Mouse (Mus musculus) midbrain, postnatal 0 days (tissue): ENCODE data around the gene Rin1. TPM values are rescaled to one million over a fixed set of nuclear protein-coding genes. Genes with fewer than 3 reads are reported as not detected.

Source experiments
- ATAC-seq: fragments of 200-750 bp; cut with Nextera tagmentation; 2 replicates; pipeline ENCODE4 v1.8.0; 2017; ENCODE audit warnings: moderate number of reproducible peaks, mild to moderate bottlenecking, moderate TSS enrichment, moderate library complexity; ENCODE audit not compliant: low FRiP score
- DNase-seq: peaks from one replicate; pipeline ENCODE4 v3.0.0-alpha.2; 2015; ENCODE audit warnings: low spot score
- H3K27ac ChIP-seq: fragments of 300-500 bp; sonication (generic); 2 replicates; pipeline ENCODE4 v1.5.1; 2014; ENCODE audit warnings: low read depth, mild to moderate bottlenecking, low read length, mixed read lengths
- H3K27me3 ChIP-seq: fragments of 300-500 bp; sonication (generic); 2 replicates; pipeline ENCODE4 v1.6.1; 2014; ENCODE audit warnings: low read length, control low read depth, mixed read lengths; ENCODE audit not compliant: insufficient read depth
- H3K36me3 ChIP-seq: fragments of 300-500 bp; sonication (generic); 2 replicates; pipeline ENCODE4 v1.6.1; 2014; ENCODE audit warnings: low read length, control low read depth, mixed read lengths; ENCODE audit not compliant: insufficient read depth
- H3K4me1 ChIP-seq: fragments of 300-500 bp; sonication (generic); 2 replicates; pipeline ENCODE4 v1.6.1; 2014; ENCODE audit warnings: mild to moderate bottlenecking, control low read depth, antibody characterized with exemption, low read length, mixed read lengths; ENCODE audit not compliant: insufficient read depth
- H3K4me2 ChIP-seq: fragments of 300-500 bp; sonication (generic); 2 replicates; pipeline ENCODE4 v1.6.1; 2014; ENCODE audit warnings: low read depth, mild to moderate bottlenecking, low read length, mixed read lengths; ENCODE audit not compliant: poor library complexity, severe bottlenecking
- H3K4me3 ChIP-seq: fragments of 300-500 bp; sonication (generic); 2 replicates; pipeline ENCODE4 v1.5.1; 2014; ENCODE audit warnings: low read depth, mild to moderate bottlenecking, low read length, moderate library complexity
- H3K9ac ChIP-seq: fragments of 300-500 bp; sonication (generic); replicated peaks from 2 replicates; pipeline ENCODE4 v1.6.1; 2014; ENCODE audit warnings: mild to moderate bottlenecking, low read length, moderate library complexity, mixed read lengths; ENCODE audit not compliant: poor library complexity, severe bottlenecking
- H3K9me3 ChIP-seq: fragments of 300-500 bp; sonication (generic); 2 replicates; pipeline ENCODE4 v1.6.1; 2016; ENCODE audit warnings: low read length, control low read depth
- CTCF ChIP-seq: IDR thresholded peaks from 2 replicates; pipeline ENCODE4 v1.5.1; 2016; ENCODE audit warnings: antibody characterized with exemption, mild to moderate bottlenecking
- WGBS: fragments of 180-500 bp; shearing (Covaris S2); extraction: QIAGEN DNeasy Blood & Tissue Kit; methylation state at CpG from one replicate; pipeline ENCODE4 v1.1.7; 2014; 5-methylcytosine and 5-hydroxymethylcytosine counted together
- polyA plus RNA-seq: library from polyadenylated mRNA; unstranded; fragments of >200 nt; fragmentation: Nextera tagmentation; extraction: Ambion mirVana; gene quantifications from 2 replicates; pipeline ENCODE4 v1.2.1, GENCODE M21; 2015
- total RNA-seq: library from RNA; depleted of rRNA; stranded (reverse); fragments of >200 nt; gene quantifications from 2 replicates; pipeline ENCODE4 v1.2.3, GENCODE M21; 2014

Rin1 gene
- total and polyA plus RNA-seq, 2 experiments from 2014 or later: 0.96 to 4.3 TPM

DNA sequence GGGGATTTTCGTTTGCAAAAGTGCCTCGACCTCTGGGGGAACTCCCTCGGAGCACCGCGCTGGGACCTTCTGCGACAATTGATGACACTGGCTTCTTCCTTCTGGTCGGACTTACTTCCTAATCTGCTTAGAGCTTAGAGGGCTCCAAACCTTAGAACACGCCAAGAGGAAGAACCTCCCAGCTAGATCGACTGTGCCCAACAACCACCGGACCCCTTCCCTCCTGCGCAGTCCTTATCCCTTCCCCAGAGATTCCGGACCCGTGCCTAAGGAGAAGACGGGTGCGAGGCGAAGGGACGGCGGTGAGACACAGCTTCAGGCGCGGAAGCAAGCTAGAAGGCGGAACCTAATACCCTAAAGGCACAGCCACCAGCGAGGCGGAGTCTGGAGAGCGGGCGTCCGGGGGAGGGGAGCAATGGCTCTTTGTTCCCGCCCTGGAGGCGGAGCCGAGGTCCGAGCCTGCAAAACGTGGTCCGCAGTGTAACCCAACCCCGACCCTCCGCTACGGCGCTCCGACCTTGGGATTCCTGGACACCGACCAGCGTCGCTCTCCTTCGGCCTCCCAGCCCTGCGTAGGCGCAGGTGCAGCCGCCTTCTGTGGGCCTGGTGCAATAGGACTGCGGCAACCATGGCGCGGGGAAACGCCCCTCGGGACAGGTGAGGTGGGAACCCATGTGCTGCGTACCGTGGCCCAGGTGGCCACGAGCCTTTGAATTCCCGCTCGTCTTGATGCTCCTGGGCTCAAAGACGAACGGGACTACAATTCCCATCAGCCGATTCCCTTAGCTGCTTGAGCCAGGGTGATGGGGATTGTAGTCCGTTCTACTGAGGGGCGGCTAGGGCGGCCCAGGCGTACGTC, 26.4 kb upstream of the Rin1 start, which contains the start of gene Slc29a2:
Gene Slc29a2 (plus strand): TSS at position 240 of the 859 bp plus-strand sequence.
- Histone ChIP-seq H3K9me3 (no peaks in the 10 kb centered on the region), H3K9ac (peak within 1 kb of the TSS; percentile 85), H3K4me2 (peak within 1 kb of the TSS; percentile 76), H3K4me1 (no peaks in the 10 kb centered on the region), H3K36me3 (peaks cover 12% of the 10 kb centered on the region), H3K27ac (peak within 1 kb of the TSS; percentile 90), H3K4me3 (peak within 1 kb of the TSS; percentile 72), H3K27me3 (no peaks in the 10 kb centered on the region)
- WGBS: under 1% methylated on average over 61 of the region's 62 CpGs
- DNase-seq (peak; percentile 95), ATAC-seq (peak; percentile 93)
- TF ChIP-seq CTCF: no peak

DNA sequence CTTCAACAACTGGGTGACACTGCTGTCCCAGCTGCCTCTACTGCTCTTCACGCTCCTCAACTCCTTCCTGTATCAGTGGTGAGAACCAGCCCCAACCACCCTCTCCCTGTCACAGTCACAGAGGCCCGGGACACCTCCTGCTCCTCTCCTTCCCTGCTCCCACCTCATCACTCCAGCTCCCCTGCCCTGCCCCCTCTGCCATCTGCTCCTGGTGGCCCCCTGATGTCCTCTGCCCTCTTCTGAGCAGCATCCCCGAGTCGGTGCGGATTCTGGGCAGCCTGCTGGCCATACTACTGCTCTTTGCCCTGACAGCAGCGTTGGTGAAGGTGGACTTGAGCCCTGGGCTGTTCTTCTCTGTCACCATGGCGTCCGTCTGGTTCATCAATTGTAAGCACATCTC, 24.2 kb upstream of the Rin1 start:
- no peak for ATAC-seq
- no peak overlapping the region for H3K4me3 ChIP-seq
- H3K36me3 ChIP-seq: peaks cover 30% of the 10 kb centered on the region
- no peak overlapping the region for H3K27ac ChIP-seq
- H3K4me1 ChIP-seq: no peaks in the 10 kb centered on the region
- WGBS: 90% methylated on average over 8 of the region's 8 CpGs
- TF ChIP-seq CTCF: no peak
- DNase-seq: no peak
- H3K9ac ChIP-seq: no peak overlapping the region
- no peaks in the 10 kb centered on the region for H3K27me3 ChIP-seq
- no peak overlapping the region for H3K4me2 ChIP-seq
- H3K9me3 ChIP-seq: no peaks in the 10 kb centered on the region

DNA sequence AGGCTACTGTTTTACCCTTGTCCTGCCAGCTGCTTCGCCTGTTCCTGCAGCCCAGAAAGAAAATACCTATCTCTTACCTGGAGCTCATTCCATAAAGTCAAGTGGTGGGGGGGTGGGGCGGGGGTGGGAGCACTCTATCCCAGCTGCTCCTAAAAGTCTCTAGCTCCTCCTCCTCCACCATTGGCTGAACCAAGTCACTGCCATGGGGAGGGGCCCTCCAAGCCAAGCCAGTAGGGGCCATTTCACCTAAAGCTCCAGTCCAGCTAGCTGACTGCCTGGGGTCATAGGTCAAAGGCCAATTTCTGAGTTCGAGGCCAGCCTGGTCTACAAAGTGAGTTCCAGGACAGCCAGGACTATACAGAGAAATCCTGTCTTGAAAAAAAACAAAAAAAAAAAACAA, 17.6 kb upstream of the Rin1 start:
- Histone ChIP-seq H3K27me3 (no peaks in the 10 kb centered on the region), H3K9me3 (no peaks in the 10 kb centered on the region), H3K9ac (no peak overlapping the region), H3K36me3 (peaks cover 29% of the 10 kb centered on the region), H3K4me1 (no peaks in the 10 kb centered on the region), H3K27ac (no peak overlapping the region), H3K4me2 (no peak overlapping the region), H3K4me3 (no peak overlapping the region)
- no peak for DNase-seq
- no peak for TF ChIP-seq CTCF
- ATAC-seq: no peak
- 85% methylated on average over 3 of the region's 3 CpGs for WGBS

GRCm38 (mm10) chr19:5036577-5036976, 13.7 kb upstream of the Rin1 start:
- H3K27me3 ChIP-seq: no peaks in the 10 kb centered on the region
- 75% methylated on average over 4 of the region's 4 CpGs for WGBS
- no peak overlapping the region for H3K4me2 ChIP-seq
- DNase-seq (no peak), ATAC-seq (no peak)
- H3K9me3 ChIP-seq: no peaks in the 10 kb centered on the region
- TF ChIP-seq CTCF: no peak
- peaks cover 11% of the 10 kb centered on the region for H3K4me1 ChIP-seq
- H3K27ac ChIP-seq: no peak overlapping the region
- H3K9ac ChIP-seq: no peak overlapping the region
- H3K36me3 ChIP-seq: peaks cover 4% of the 10 kb centered on the region; the same call in 1 of the 2 replicates
- H3K4me3 ChIP-seq: no peak overlapping the region

DNA sequence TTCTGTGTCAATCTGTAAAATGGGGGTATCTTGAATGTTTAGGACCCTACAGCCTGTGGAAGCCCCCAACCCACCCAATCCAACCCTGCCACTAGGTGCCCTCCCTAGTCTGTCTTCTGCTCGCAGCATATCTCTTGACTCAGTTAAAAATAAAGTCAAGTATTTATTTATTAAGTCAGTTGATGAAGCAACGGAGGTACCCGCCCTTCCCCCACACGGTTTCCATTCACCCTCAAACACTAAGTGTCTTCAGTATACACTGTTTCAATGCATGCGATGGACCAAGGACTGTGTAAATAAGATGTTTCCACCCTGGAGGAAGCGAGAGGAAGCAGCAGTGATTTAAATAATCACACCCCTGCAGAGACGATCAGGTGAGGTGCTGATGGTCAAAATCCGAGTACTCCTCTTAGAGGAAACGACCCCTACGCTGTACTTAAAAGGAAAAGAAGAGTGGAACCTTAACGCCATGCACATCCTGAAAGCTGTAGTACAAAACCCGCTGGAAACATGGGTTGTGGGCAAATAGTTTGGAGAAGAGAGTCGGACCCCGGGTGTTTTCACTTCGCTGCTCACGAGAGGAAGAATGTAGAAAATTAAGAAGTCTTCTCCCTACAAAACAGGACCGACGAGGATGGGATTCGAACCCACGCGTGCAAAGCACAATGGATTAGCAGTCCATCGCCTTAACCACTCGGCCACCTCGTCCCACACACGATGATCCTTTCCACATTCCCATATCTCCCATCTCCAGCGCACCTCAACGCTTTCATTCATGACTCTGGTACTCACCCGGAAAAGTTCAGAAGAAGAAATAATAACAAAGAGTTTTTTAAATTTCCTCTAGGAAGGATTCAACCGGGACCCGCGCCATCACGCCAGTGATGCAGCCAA, 12.4 kb upstream of the Rin1 start:
- H3K4me2 ChIP-seq: peak overlapping the region; percentile 96
- no peaks in the 10 kb centered on the region for H3K9me3 ChIP-seq
- H3K27ac ChIP-seq: peak overlapping the region; percentile 82
- H3K4me1 ChIP-seq: peaks cover 15% of the 10 kb centered on the region
- TF ChIP-seq CTCF: 0 out of 2 replicates have a peak, but pooled peaks have one; percentile 7
- peak overlapping the region; percentile 71 for H3K9ac ChIP-seq
- peak; percentile 86 for DNase-seq
- peak overlapping the region; percentile 82 for H3K4me3 ChIP-seq
- WGBS: 5% methylated on average over 32 of the region's 32 CpGs
- peak; percentile 48; the same call in 1 of the 2 replicates for ATAC-seq
- H3K27me3 ChIP-seq: no peaks in the 10 kb centered on the region
- H3K36me3 ChIP-seq: peaks cover 5% of the 10 kb centered on the region
